Mouse (Mus musculus) limb, embryonic 11.5 days (tissue): Measurements from ENCODE around the gene Abi3bp. TPM values are rescaled to one million over a fixed set of nuclear protein-coding genes. Genes with fewer than 3 reads are reported as not detected.

Experiments used
- polyA plus RNA-seq: library from polyadenylated mRNA; unstranded; fragments of >200 nt; fragmentation: Nextera tagmentation; extraction: Ambion mirVana; gene quantifications from 2 replicates; pipeline ENCODE4 v1.2.1, GENCODE M21; 2014

The Abi3bp gene
- polyA plus RNA-seq, 1 experiment from 2014 or later = 0.71 TPM

Other genes starting within 250 kb of the Abi3bp start
- gene Tfg, start 239.6 kb downstream of the Abi3bp start, polyA plus RNA-seq = 174 and 179 TPM in 2 replicates